Mouse (Mus musculus) frontal cortex, adult 2 months (tissue): Measurements from ENCODE around the gene Ttll5. TPM values are rescaled to one million over a fixed set of nuclear protein-coding genes. Genes with fewer than 3 reads are reported as not detected.

ENCODE experiments used
- DNase-seq, 2 experiments: peaks; one replicate each; pipeline ENCODE4 v3.0.0; 2022; ENCODE audit warnings: low spot score in 1 of 2; ENCODE audit errors: extremely low spot score in 1 of 2
- polyA plus RNA-seq: library from polyadenylated mRNA; depleted of rRNA; stranded (reverse); fragments of >200 nt; gene quantifications from 2 replicates; pipeline ENCODE4 v1.2.3, GENCODE M21; 2012

Gene Ttll5
- polyA plus RNA-seq, 1 experiment, result 28.7 TPM

GRCm38 (mm10) chr12:86037235-86037921 is 212.9 kb downstream of the Ttll5 start:
- DNase-seq, result no peak

GRCm38 (mm10) chr12:86039078-86039477 is 214.6 kb downstream of the Ttll5 start:
- no peak for DNase-seq

GRCm38 (mm10) chr12:86039751-86040150 is 215.3 kb downstream of the Ttll5 start:
- no peak for DNase-seq

DNA sequence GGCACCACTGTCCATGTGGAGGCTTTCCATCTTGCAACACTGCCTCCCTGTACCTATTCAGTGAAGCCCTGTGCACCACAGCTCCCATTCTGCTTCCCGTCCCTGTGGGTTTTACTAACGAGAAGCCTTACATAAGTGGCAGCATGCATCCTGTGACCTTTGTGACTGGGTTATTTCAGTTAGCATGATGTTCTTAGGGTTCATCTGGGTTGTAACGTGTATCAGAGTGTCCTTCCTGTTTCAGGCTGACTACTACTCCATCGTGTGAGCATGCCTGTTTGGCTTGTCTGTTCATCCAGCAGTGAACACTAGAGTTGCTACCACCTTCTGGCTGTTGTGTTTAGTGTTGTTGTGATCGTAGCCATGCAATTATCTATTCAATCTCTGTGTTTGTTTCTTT is 221.7 kb downstream of the Ttll5 start:
- no peak for DNase-seq

- no peak for DNase-seq
Observed at GRCm38 (mm10) chr12:86046776-86047175, 222.3 kb downstream of the Ttll5 start.

DNA sequence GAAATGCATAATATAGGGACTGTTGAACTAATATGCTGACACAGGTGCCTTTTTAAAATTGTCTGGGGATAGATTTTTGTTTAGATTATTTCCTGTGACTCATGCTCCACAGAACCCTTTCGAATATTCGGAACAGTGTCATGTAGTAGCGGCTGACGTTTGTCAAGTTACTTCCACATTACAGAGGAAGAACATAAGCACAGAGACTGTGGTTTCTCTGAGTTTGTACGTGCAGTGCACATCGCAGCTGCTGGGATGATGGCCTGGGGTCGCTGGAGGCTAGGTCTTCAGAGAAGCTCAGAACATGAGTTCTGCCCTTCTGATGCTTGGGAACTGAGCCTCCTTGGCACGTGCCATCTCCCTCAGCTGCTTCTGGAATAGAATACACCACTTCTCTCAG is 222.9 kb downstream of the Ttll5 start:
- DNase-seq, result no peak

DNA sequence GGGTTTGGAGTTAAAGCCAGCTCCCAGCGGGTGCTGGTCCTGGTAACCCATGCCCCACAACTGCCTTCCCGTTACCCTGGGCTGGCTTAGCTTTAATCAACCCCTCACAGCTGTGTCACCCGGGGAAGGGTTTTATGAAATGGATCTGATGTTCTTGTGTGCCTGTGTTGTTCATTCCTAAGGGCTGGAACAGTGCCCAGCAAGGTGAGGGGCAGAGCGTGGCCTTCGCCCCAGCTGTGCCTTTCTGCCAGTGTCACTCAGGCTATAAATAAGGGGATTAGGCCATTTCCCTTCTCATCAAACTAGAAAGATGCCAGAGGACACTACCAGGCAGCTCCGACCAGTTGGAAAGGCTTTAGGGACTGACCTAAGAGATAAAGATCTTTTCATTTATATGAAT is 225.4 kb downstream of the Ttll5 start:
- no peak for DNase-seq

DNA sequence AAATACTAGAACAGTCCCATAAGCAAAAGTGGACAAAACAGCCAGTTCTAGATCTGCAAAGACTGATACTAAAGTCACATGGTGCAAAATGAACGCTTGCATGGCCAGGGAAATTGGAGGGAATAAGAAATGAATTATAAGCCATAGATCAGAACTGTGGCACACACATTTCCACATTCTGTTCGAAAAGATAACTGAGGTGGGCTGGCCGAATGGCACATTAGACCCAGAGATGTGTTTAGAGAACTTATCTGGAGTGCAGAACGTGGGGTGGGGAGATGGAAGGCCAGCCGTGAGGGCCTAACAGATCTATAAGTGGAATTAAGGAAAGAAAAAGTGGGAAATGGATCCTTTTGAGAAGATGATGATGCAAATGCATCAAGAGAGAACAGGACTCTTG is 227.0 kb downstream of the Ttll5 start:
- DNase-seq, result no peak

DNA sequence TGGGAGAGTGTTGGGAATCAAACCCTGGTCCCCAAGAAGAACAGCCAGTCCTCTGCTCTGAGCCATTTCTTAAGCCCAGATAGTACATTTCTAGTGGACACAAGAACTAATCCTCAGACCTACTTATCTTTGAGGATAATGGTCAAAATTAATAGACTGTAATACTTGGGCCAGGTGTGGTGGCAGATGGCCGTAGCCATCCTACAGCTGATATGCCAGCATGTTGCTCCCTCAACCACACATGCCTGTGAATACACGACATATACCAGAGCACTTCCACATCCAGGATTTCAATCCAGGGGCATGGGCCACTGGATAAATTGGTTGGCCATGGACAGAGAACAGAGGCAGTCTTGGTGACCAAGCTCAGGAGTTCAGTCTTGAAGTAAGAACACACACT is 230.8 kb downstream of the Ttll5 start:
- DNase-seq, result no peak

- no peak for DNase-seq
Observed at GRCm38 (mm10) chr12:86056976-86057375, 232.5 kb downstream of the Ttll5 start.

- no peak for DNase-seq
Observed at GRCm38 (mm10) chr12:86057516-86057915, 233.1 kb downstream of the Ttll5 start.

- DNase-seq, result no peak
Observed at GRCm38 (mm10) chr12:86059341-86059740, 234.9 kb downstream of the Ttll5 start.

- no peak for DNase-seq
Observed at GRCm38 (mm10) chr12:86064796-86065195, 240.3 kb downstream of the Ttll5 start.

DNA sequence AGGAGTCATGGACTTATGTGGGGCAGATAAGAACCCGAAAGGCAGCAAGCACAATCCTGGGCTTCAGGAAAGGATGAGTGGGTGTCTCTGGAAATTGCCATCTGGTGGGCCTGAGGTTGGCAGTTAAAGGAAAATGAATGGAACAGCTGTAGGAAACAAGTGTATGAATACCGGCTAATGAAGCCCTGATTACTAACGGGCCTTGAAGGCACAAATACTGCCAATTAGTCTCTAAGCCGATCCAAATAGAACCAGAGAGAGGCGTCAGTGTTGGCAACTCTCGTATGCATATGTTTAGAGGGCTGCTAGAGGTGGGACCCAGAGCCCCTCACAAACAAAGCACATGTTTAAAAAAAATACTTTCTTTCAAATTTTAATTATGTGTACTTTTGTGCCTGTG is 247.0 kb downstream of the Ttll5 start:
- peak in 1 of 2 experiments; percentile 19 for DNase-seq

DNA sequence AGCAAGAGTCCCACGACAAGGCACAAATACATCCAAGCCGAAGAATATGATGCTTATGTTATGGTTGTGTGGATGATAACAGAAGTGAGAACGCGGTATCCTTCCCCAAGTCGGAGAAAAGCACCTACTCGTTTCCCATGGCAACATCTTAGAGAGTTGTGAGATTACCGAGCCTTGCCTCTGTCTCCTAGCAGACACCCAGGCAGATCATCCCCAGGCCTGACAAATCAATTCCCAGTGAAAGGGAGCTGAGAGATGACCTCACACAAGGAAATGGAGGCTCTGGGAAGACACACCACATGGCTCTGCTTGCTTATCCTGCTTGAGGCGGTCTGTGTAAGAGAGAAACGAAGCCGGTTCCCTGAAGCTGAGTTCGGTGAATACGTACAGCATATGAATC is 250.2 kb downstream of the Ttll5 start:
- DNase-seq, result peak in 1 of 2 experiments; percentile 64

DNA sequence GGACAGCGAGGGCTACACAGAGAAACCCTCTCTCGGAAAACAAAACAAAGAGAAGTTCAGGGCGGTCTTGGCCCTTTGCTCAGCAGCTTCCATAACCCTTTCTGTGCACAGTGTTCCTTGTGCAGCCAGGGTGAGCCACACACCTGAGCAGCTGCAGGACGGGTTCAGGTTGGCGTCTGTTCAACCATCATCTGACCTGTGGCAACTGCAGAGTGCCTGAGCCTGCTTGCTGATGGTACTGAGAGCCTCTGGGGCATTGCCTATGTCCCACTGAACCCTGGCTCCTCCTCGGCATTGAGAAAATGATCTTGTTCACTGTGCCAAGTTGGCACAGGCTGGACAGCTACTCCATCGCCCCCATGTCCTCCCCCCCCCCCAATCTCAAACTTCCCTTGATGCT is 250.9 kb downstream of the Ttll5 start:
- DNase-seq, result no peak

DNA sequence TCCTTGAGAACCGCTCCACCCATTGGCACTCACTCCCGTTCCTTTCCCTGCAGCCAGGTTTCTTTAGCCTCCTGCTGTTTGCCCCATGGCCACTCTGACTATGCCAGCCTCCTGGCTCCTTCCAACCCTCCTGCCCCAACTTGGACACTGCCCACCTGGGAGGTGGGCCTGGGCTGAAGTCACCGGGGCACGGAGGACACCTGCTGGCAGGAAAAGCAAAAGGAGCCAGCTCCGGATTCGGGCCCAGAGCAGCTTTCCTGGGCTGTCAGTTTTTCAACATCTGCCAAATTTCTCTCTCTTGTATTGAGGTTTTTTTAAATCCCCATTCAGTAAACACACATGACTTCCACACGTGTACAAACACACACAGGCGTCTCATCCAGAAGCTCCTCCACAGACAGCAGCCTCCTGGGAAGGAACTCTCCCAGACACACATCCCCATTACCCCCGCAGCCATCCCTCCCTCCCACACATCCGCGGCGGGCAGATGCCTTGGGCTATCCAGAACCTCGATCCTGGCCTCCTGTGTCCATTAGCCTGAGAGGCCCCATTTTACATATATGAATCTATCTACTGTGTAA is 252.0 kb downstream of the Ttll5 start:
- DNase-seq, result peak in 1 of 2 experiments; percentile 60

DNA sequence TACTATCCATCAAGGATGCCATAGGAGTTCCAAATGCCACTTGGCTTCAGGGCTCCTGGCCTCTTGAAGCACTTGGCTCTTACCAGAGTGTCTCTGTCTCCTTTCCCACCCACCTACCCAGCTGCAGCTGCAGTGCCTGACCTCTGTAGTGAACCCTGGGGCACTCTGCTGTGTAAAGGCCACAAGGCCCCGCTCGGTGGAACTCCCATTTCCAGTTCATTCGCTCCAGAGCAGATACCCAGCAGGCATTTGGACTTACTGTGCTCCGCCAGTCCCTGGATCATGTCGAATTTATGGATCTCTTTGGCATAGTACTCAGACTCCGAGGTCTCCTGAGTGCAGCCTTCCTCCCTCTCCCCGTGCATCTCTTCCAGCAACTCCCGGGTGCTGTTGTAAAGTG is 252.9 kb downstream of the Ttll5 start:
- DNase-seq, result peak in 1 of 2 experiments; percentile 17

- DNase-seq, result no peak
Observed at GRCm38 (mm10) chr12:86077736-86078135, 253.3 kb downstream of the Ttll5 start.

DNA sequence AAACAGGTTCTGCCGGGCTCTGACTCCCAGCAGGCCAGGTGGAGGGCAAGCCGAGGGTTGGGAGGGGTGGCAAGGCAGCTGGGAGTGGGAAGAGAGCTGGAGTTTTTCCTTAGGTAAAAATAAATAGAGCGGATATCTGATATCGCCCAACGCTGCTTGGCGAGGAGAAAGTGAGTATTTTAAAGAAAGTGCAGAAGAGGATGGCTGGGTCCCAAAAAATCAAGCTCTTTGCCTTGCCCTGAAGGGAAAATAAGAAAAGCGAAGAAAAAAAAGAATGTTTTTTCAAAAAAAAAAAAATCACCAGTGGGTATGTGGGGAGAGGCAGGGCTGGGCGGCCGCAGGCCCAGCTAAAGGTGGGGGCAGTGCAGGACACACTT is 253.7 kb downstream of the Ttll5 start:
- DNase-seq, result no peak

- peak in 1 of 2 experiments; percentile 63 for DNase-seq
Observed at GRCm38 (mm10) chr12:86078553-86079201, 254.2 kb downstream of the Ttll5 start, which contains the start of gene Tgfb3. Tgfb3 (minus strand) TSS chr12:86079041.

DNA sequence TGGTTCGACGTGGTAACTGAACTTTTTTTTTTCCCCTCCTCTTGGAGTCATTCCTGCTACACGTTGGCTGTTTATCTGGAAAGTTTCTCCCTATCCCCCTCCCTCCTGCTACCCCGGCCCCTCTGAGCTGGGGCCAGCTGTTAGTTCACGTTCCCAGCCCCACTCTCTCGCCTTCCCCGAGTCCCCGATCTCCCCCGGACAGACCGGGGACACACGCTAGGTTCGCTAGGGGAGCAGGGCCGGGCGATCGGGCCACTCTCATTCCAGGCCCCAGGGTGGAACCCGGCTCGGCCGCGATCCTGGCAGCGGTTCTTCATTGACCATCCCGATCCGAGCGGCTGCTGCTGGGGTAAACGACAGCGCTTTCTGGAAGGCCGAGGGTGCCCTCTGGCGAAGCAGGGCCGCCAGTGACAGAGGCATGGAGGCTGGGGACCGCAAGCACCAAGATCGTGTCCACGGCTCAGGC is 254.8 kb downstream of the Ttll5 start:
- DNase-seq, result peak; percentile 73 to 96
